Mouse (Mus musculus) lung, adult 2 months (tissue): ENCODE measurements at regions not wholly inside any gene's neighbourhood (a gene's known extent, or its start where the extent isn't known, plus 50 kb on each side); places are given as distances from the start of the nearest gene placed in this dataset.

ENCODE experiments used
- CTCF ChIP-seq: fragments of 200-500 bp; IDR thresholded peaks from 2 replicates; pipeline ENCODE4 v1.5.1; 2011; ENCODE audit warnings: mild to moderate bottlenecking, low read length, control low read depth; ENCODE audit not compliant: insufficient read depth
- POLR2A ChIP-seq: fragments of 200-500 bp; IDR thresholded peaks from 2 replicates; pipeline ENCODE4 v1.6.1; 2011; ENCODE audit warnings: low read depth, mild to moderate bottlenecking, control low read depth, low read length, borderline replicate concordance; ENCODE audit errors: extremely low read depth

DNA sequence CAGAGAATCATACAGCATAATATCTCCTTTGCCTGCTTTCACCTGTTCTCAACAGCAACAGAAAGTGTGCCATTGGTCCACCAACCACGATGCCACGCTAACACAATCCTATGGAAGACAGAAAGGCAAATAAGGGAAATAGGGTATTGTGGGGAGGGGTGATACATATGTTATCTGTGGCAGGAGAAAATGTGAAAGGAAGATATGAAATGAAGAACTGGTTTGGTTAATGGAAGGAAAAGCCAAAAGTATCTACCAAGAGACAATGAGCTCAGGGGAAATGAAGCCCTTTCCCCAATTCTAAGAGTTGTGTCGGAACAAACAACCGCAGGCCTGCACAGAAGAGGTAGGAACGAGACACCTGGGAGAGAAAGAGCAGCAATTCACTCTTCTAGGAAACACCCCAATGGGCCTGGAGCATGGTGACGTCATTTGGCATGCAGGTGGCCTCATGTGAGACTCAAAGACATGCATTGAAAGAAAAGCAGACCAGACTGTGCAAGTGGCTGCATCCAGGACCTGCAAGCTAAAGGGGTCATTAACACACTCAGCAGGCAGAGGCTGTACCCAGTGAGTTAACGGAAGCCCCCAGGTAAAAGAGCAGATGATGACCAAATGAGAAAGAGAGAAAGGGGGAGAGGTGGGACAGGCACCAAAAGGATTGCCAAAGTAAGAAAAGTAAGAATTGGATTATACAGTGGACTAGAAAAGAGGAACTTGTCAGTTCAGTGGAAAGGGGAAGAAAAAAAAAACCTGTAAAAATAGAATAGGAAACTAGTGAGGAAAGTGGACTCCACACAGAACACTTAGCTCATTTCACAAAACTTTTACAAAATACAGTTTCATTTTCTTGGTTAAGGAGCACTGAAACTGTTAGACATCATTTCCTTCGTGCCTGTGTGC lies 522.2 kb upstream of the Cited2 start:
- TF ChIP-seq POLR2A (no peak), CTCF (no peak)
